Mouse (Mus musculus) megakaryocyte, embryonic 14.5 days (primary cell): ENCODE data around the gene Acp4.

Source experiments
- FLI1 ChIP-seq: IDR thresholded peaks from 2 replicates; pipeline ENCODE4 v1.6.1; 2012; ENCODE audit warnings: low read length, inconsistent platforms, mixed read lengths
- GATA1 ChIP-seq: IDR thresholded peaks from 3 replicates; pipeline ENCODE4 v1.6.1; 2012; ENCODE audit warnings: mixed read lengths, low read length, inconsistent platforms, borderline replicate concordance

- TF ChIP-seq GATA1: no peak
- TF ChIP-seq FLI1: no peak
These were observed 47.8 kb upstream of the Acp4 start for GRCm38 (mm10) chr7:44304775-44305641.
